Mouse (Mus musculus) gastrocnemius, adult 18-20 months (tissue): ENCODE results near the gene Spaca4. TPM values are rescaled to one million over a fixed set of nuclear protein-coding genes. Genes with fewer than 3 reads are reported as not detected.

Experiments
- DNase-seq: peaks from one replicate; pipeline ENCODE4 v3.0.0; 2021; ENCODE audit warnings: low spot score
- total RNA-seq, 2 experiments: library from RNA; stranded (reverse); gene quantifications; 2 replicates each; pipeline ENCODE4 v1.2.3; 2021

The Spaca4 gene
- total RNA-seq, 2 experiments from 2014 or later: not detected

DNA sequence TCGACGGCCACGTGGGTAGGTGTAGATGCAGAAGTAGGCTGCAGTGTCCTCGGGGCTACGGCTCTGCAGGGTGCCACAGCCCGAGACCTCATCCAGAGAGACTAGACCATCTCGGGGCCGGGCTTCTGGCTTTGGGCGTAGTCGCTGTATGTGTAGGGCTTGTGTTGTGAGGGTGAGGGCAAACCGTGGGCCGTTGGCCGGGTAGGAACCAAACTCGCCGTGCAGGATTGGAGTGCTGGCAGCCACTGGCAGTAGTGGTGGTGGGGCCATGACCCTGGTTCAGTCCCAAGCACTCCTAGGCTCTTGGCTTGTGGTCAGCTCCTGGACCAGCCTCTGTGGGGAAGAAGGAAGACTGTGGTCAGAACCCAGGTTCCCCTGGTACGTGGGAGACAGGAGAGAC lies 12.2 kb downstream of the Spaca4 start:
- DNase-seq: no peak

DNA sequence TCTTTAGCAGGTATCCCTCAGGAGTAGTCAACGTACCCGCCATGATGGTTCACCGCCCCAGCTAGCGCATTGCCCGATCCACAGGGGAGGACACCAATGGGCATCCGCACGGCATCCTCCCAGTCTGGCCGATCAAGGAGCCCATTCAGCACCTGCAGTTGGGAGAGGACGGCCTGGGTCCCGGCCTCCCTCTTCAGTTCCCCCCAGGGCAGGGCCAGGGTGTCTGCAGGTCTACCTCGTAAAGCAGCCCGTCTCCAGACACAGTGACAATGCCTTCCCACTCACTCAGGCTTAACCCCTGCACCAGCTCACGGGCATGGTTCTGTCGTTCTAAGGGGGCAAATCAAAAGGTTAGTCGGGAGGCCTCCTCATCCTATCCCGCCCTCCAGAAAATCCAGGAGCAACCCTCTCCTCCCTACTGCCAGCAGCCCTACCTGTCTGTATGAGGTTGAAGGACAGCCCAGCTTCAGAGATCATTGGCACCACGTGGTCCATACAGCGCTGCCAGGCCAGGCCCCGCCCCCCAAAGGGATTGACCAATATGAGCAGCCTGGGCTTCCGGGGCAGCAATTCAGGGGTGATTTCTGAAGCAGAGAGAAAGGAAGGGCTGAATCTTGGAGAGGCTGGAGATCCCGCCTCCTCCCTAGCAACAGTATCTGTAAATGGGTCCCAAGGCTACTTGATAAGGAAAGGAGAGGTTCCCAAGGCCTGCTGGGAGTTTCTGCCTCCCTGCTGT lies 13.4 kb downstream of the Spaca4 start:
- no peak for DNase-seq

DNA sequence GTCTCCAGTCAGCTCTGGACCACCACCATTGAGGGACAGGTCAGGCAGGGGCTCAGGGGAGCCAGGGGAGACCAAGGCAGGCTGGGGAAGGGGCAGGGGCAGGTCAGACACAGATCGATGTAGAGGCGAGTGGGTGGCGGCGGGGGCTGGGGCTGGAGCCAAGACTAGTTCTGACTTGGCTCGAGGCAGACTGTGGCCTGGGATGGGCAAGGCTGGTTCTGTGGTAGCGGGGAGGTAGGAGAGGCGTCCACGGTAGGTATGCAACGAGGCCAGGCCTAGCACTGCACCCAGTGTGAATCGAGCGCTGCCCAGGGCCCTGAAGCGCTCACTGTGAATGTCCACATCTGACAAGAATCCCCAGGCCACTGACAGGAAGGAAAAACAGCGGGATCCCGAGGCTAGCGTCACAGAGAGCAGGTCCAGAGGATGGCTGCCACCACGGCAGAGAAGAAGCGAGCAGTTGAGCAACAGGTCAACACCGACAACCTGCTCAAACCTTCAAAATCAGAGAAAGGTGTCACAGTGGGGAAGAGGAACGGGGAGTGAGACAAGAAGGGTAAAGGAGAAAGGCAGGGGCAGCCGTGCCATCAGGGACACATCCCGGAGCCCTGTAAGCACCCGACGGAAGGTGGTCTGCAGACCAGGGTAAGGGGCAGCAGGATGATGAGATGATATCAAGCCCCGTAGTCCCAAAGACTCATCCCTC lies 14.1 kb downstream of the Spaca4 start:
- DNase-seq: no peak

DNA sequence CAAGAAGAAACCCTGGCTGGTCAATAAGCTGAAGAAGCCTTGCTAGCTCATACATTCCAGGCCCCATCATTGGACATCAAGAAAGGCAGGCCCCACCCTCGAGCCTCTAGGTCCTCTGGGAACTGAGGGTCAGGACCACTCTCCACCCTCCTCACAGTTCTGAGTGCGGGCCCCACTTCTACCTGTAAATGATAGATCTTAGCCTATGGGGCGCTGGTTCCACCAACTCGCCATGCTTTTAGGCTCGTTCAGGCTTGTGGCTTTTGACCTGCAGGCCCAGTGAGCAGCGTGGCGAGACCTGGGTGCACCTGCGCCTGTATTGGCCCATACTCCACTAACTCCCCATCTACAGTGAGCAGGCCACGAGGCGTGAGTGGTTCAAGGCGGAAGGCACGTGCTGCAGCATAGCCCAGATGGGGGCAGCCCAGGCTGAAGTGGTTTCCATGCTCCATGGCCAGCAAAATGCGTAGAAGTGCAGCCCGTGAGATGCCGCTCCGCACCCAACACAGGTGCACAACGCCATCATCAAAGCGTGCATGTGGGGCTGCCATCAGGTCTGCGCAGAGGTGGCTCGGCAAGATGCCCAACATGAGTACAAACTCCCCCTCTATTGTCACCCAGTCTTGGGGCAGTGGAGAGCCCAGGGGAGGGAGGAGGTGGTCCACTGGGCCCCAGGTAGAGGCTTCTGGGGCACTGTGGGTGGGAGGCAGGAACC lies 15.0 kb downstream of the Spaca4 start:
- DNase-seq: no peak

DNA sequence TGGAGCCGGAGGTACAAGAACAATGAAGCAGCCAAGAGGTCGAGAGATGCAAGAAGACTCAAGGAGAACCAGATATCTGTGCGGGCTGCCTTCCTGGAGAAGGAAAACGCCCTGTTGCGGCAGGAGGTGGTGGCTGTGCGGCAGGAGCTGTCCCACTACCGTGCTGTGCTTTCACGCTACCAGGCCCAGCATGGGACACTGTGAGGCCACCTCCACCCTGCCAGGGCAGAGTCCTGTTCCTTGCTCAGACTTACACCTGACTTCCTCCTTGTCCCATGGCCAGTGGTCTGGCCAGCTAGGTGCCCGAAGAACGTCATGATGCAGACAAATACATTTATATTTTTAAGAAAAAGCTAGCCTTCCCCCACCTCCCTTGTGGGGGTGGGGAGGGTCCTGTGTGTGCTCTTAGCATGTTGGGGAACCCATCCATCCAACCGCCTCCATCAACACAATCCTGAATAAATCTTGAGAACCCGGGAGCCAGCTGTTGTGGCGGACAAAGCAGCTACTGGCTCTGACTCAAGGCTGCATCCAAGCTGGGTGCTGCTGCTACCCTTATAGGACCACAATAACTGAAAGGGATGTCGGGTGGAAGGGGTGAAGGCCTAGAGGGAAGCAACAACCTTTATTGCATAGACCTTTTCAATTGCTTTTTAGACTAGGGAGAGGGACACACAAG lies 15.8 kb downstream of the Spaca4 start:
- no peak for DNase-seq

DNA sequence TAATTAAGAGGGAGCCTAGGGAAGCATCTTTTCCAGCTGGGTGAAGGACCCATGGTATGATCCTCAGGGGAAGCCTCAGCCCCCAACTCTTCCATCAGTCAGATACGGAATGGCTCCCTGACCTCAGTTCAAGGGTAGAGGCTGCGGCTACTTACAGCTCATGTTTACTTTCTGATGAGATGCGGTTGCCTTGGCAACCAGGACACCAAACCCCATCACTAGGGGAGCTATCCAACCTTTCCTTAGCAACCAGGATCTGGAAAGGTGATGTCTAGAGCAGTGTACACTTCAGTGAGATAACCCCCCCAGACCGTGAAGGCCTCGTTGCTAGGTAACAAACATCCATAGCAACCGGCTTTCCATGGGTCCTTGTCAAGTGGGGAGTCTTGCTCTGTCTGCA lies 16.6 kb downstream of the Spaca4 start:
- DNase-seq: no peak

GRCm38 (mm10) chr7:45708221-45708761 lies 17.3 kb downstream of the Spaca4 start:
- DNase-seq: peak; percentile 74

DNA sequence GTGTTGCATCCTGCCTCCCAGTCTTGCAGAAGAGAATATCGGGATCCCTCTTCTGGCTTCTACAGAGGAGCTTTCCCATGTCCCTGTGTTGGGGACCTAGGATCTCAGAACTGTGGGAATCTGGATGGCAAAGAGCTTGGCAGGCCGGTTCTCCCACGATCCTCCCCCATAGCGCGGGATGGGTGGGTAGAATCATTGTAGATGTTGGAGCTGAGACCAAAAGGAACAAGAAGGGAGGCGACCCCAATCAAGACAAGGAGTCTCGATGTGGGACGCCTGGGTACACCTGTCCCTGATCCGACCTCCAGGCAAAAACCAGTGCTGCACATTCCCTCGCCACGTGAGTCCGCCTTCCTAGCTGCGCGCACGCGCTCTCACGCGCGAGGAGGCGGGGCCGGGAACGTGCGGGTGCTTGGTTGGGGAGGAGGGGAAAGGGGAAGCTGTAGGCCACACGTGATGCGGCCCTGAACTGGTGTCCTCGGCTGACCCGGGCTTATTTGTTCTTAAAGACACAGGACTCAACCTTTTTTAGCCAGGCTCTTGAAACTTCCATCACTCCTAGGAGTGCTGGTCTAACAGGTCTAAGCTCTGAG lies 18.1 kb downstream of the Spaca4 start:
- peak; percentile 98 for DNase-seq

DNA sequence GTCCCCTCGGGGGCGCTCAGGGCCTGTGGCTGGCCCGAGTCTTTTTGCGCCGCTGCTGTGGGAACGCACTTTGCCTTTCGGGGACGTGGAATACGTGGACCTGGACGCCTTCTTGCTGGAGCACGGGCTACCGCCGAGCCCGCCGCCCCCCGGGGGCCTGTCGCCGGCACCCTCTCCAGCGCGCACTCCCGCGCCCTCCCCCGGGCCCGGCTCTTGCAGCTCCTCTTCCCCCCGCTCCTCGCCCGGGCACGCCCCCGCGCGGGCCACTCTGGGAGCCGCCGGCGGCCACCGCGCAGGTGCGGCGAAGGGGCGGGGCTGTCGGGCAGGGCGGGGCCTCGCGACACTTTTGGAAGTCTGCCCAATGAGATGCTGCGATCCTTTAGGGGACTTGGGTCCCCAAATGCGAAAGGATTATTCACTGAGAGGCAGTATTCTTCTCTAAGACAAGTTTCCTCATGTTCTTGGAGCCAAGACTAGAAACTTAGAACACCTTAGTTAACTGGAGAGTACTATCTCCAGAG lies 18.8 kb downstream of the Spaca4 start:
- DNase-seq: peak; percentile 87

- DNase-seq: peak; percentile 90
These were observed 19.7 kb downstream of the Spaca4 start for GRCm38 (mm10) chr7:45705873-45706281.

DNA sequence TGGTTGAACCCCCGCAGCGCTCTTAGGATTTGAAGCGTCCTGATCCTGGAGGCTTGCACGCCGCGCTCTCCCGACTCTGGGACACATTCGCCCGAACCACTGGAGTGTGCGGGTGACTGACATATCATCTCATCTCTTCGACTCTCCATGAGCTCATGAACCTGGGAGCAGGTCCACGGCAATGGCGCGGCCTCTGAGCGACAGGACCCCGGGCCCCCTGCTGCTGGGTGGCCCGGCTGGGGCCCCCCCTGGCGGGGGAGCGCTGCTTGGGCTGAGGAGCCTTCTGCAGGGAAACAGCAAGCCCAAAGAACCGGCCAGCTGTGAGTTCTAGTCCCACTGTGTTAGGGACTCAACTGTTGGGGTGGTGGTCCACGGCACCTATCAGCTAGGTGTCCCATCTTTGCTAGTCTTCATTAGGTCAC lies 20.2 kb downstream of the Spaca4 start:
- no peak for DNase-seq

GRCm38 (mm10) chr7:45704730-45705442 lies 20.7 kb downstream of the Spaca4 start, which contains the start of gene Dbp:
Dbp (plus strand) TSS chr7:45705088.
- peak; percentile 100 for DNase-seq

DNA sequence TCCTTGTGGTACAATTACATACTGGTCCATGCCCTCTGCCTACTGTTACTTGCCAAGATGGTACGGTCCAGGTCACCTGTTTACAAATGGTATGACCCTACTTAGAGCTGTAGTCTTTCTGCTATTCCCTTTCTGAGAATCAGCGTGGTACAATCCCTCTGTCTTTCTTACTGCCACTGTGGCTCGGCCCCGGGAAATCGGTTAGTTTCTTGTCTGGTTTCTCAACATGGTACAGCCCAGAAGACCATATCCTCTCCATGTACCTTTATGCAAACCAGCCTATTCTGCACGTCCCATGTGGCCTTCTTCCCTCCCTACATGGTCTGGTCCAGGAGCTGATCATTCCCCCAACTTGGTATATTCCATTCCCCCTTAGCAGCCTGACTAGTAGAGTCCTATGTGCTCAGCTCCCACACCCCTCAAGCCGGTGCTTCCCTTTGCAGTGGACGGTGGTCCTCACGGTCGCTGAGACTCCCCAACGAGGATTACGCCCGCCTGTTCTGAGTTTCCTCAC lies 21.5 kb downstream of the Spaca4 start:
- peak; percentile 66 for DNase-seq

DNA sequence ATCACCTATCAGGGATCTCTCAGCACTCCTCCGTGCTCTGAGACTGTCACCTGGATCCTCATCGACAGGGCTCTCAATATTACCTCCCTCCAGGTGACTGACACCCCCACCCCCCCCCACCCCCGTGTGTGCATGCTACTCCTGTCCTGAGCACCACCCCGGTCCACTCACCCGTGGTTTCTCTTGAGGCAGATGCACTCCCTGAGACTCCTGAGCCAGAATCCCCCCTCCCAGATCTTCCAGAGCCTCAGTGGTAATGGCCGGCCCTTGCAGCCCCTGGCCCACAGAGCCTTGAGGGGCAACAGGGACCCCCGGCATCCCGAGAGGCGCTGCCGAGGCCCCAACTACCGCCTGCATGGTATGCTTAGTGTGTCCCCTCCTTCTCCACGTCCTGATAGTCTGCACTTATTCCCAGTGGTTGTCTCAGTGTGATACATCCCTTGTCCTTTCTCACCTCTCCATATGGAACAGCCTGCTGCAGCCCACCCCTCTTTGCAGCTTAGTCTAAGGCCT lies 22.0 kb downstream of the Spaca4 start:
- DNase-seq: no peak

DNA sequence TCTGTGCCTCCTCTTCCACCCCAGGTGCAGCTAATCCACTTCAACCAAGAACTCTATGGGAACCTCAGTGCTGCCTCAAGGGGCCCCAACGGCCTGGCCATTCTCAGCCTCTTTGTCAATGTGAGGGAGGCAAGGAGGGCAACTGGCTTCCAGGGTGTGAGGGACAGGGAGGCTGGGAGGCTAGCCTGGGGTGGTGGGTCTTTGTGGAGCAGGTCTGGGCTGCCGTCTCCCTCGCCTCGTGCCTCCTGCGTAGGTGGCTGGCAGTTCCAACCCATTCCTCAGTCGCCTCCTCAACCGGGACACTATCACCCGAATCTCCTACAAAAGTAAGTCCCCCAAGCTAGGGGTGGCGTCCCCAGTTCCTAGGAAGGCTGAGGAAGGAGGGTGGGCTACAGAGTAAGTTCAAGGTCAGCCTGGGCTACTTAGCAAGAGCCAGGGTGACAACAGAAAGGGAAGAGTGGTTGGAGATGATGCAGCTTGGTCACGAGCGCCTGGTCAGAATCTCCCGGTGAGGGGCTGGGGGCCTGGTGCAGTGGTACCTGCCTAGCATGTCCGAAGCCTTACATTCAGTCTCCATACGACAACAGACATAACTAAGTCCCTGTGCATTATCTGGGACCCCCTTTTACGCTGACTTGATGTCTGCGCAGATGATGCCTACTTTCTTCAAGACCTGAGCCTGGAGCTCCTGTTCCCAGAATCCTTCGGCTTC lies 22.6 kb downstream of the Spaca4 start:
- DNase-seq: no peak

- DNase-seq: no peak
These were observed 23.3 kb downstream of the Spaca4 start for GRCm38 (mm10) chr7:45702316-45702715.

DNA sequence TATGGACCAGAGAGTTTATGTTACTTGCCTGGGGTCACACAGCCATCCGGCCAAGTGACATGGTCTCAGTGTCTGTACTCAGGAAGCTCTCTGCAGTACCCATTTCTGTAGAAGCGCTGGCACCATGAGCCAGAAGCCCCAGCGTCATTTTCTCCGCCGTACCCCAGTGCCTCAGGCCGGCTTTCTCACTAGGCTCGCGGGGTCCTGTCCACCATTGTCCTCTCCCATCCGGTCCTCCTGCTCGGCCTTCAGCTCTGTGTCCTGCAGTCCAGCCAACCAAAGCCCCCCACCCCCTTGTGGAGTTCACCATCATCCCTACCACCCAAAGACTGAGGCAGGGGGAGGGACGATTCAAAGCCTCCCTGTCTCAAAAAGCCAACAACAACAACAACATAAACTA lies 24.0 kb downstream of the Spaca4 start:
- no peak for DNase-seq

GRCm38 (mm10) chr7:45701072-45701471 lies 24.5 kb downstream of the Spaca4 start:
- no peak for DNase-seq
